Mouse (Mus musculus) liver, postnatal 0 days (tissue): Measurements from ENCODE around the gene Cd53.

Source experiments
- CTCF ChIP-seq: sonication (generic); IDR thresholded peaks from 2 replicates; pipeline ENCODE4 v1.5.1; 2016; ENCODE audit warnings: antibody characterized with exemption, low read depth
- EP300 ChIP-seq: IDR thresholded peaks from 2 replicates; pipeline ENCODE4 v1.6.1; 2016; ENCODE audit warnings: antibody characterized with exemption, low read depth, mild to moderate bottlenecking

- TF ChIP-seq CTCF, result no peak
- TF ChIP-seq EP300, result 0 out of 2 replicates have a peak, but pooled peaks have one; percentile 7
Measured at GRCm38 (mm10) chr3:106788440-106788887, 1.5 kb downstream of the Cd53 start.
